Mouse (Mus musculus): ENCODE results near the gene C530008M17Rik. TPM values are rescaled to one million over a fixed set of nuclear protein-coding genes. Genes with fewer than 3 reads are reported as not detected.
A peak's percentile ranks its signal among the peaks of the same experiment; 100 is the strongest.

C530008M17Rik gene
- total and polyA plus RNA-seq, 2 experiments from 2014 or later, result 59.3 to 68.7 TPM

DNA sequence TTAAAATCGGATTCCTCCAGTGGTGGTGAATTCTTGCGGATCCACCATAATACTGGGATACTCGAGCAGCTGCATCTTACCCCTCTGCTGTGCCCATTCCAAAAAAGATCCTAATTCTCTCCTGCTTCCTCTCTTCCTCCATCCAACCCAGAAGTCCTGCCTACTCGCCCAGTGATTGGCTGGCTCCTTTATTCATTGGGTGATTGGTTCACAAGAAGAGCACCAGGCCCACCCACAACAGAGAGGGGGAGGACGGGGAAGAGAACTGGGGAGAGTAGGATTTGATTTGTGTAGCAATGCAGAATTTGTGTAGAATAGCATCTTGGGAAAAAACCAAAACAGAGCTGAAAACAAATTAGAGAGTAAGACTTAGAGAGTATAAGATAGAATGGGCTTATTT lies 180.7 kb downstream of the C530008M17Rik start:
- H3K27ac ChIP-seq (ENCODE audit: low read depth, low read length), result no peak overlapping the region
- TF ChIP-seq CTCF (IDR thresholded peaks at IDR 0.05), result no peak
- DNase-seq (ENCODE audit: low spot score) (no peak), ATAC-seq (ENCODE audit: low FRiP score) (no peak)
- WGBS, result 62% methylated on average over 5 of the region's 5 CpGs
- no peaks in the 10 kb centered on the region for H3K27me3 ChIP-seq (ENCODE audit: insufficient read depth, low read length)
- H3K4me1 ChIP-seq (ENCODE audit: insufficient read depth, low read length), result no peaks in the 10 kb centered on the region
- H3K4me3 ChIP-seq (ENCODE audit: low read depth, low read length), result no peak overlapping the region
- H3K9ac ChIP-seq (replicated peaks; ENCODE audit: low read length, poor library complexity, severe bottlenecking), result no peak overlapping the region
- H3K36me3 ChIP-seq (ENCODE audit: insufficient read depth, low read length), result peaks cover 11% of the 10 kb centered on the region
- no peak overlapping the region for H3K4me2 ChIP-seq (ENCODE audit: low read depth, low read length, poor library complexity, severe bottlenecking)
- H3K9me3 ChIP-seq (ENCODE audit: low read length), result no peaks in the 10 kb centered on the region

DNA sequence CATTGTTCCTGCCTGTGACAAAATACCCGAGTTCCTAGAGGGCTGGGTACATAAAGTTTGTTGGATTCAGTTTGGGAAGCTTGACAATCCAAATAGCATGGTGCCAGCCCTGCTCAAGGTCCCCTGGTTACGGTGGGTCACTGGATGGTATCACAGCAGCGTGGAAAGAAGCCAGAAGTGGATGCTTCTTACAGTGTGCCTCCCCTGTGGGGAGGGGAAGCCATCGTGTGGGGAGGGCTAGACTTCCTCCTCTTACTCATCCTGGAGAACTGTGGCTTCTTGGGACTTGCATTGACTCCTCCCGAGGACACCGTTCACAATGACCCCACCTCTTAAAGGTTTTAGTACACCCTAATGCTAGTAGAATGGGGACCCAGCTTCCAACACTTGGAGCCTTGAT lies 183.5 kb downstream of the C530008M17Rik start:
- H3K27me3 ChIP-seq (ENCODE audit: insufficient read depth, low read length), result no peaks in the 10 kb centered on the region
- H3K9ac ChIP-seq (replicated peaks; ENCODE audit: low read length, poor library complexity, severe bottlenecking), result no peak overlapping the region
- no peak overlapping the region for H3K27ac ChIP-seq (ENCODE audit: low read depth, low read length)
- H3K4me2 ChIP-seq (ENCODE audit: low read depth, low read length, poor library complexity, severe bottlenecking), result no peak overlapping the region
- H3K4me1 ChIP-seq (ENCODE audit: insufficient read depth, low read length), result no peaks in the 10 kb centered on the region
- no peaks in the 10 kb centered on the region for H3K9me3 ChIP-seq (ENCODE audit: low read length)
- WGBS, result 81% methylated on average over 6 of the region's 6 CpGs
- ATAC-seq (ENCODE audit: low FRiP score), result no peak
- DNase-seq (ENCODE audit: low spot score), result no peak
- TF ChIP-seq CTCF (IDR thresholded peaks at IDR 0.05), result no peak
- H3K36me3 ChIP-seq (ENCODE audit: insufficient read depth, low read length), result peaks cover 11% of the 10 kb centered on the region
- H3K4me3 ChIP-seq (ENCODE audit: low read depth, low read length), result no peak overlapping the region

DNA sequence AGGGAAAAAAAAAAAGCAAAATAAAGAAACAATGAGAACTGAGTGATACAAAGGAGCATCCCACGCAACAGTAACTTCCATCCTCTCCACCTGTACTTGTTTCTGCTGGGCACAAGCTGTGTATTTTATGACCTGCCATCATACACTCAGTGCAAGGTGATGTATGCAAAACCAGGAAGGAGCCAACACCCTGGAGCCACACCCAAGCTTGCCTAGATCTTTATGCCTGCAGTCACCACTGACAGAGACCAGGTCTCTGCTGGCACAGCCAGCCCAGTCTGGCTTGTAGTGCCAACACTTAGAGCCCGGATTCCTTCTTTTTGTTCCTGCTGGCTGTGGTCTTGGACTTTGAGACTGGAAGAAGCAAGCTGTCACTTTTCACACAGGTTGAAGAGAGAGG lies 185.5 kb downstream of the C530008M17Rik start:
- Histone ChIP-seq H3K4me3 (ENCODE audit: low read depth, low read length) (no peak overlapping the region), H3K4me2 (ENCODE audit: low read depth, low read length, poor library complexity, severe bottlenecking) (no peak overlapping the region), H3K9ac (replicated peaks; ENCODE audit: low read length, poor library complexity, severe bottlenecking) (no peak overlapping the region), H3K27me3 (ENCODE audit: insufficient read depth, low read length) (no peaks in the 10 kb centered on the region), H3K4me1 (ENCODE audit: insufficient read depth, low read length) (no peaks in the 10 kb centered on the region), H3K27ac (ENCODE audit: low read depth, low read length) (no peak overlapping the region), H3K36me3 (ENCODE audit: insufficient read depth, low read length) (peaks cover 11% of the 10 kb centered on the region), H3K9me3 (ENCODE audit: low read length) (no peaks in the 10 kb centered on the region)
- no peak for TF ChIP-seq CTCF (IDR thresholded peaks at IDR 0.05)
- DNase-seq (ENCODE audit: low spot score) (no peak), ATAC-seq (ENCODE audit: low FRiP score) (no peak)
- 79% methylated on average over 2 of the region's 2 CpGs for WGBS

DNA sequence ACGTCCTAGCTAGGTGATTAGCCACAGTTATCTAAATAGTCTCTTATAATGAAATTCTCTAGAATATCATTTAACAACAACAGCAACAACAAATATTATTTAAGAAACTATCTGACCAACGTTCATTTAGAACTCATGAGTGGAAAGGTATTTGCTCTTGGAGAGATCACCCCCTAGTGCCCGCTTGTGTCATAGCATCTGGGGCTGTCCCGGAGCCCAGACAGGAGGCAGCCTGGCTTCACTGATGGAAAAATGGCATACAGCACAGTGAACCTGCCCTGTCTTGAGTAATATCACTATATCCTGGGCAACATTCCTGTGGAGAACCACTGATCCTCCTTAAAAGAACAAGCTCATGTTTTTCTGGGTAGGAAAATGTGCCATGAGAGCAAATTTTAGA lies 187.1 kb downstream of the C530008M17Rik start:
- Histone ChIP-seq H3K9me3 (ENCODE audit: low read length) (no peaks in the 10 kb centered on the region), H3K36me3 (ENCODE audit: insufficient read depth, low read length) (peaks cover 6% of the 10 kb centered on the region), H3K27ac (ENCODE audit: low read depth, low read length) (no peak overlapping the region), H3K4me2 (ENCODE audit: low read depth, low read length, poor library complexity, severe bottlenecking) (no peak overlapping the region), H3K4me3 (ENCODE audit: low read depth, low read length) (no peak overlapping the region), H3K9ac (replicated peaks; ENCODE audit: low read length, poor library complexity, severe bottlenecking) (no peak overlapping the region), H3K27me3 (ENCODE audit: insufficient read depth, low read length) (no peaks in the 10 kb centered on the region), H3K4me1 (ENCODE audit: insufficient read depth, low read length) (no peaks in the 10 kb centered on the region)
- peak; percentile 82 for TF ChIP-seq CTCF (IDR thresholded peaks at IDR 0.05)
- peak; percentile 67 for DNase-seq (ENCODE audit: low spot score)
- WGBS, result 14% methylated on average over 4 of the region's 4 CpGs
- no peak for ATAC-seq (ENCODE audit: low FRiP score)

DNA sequence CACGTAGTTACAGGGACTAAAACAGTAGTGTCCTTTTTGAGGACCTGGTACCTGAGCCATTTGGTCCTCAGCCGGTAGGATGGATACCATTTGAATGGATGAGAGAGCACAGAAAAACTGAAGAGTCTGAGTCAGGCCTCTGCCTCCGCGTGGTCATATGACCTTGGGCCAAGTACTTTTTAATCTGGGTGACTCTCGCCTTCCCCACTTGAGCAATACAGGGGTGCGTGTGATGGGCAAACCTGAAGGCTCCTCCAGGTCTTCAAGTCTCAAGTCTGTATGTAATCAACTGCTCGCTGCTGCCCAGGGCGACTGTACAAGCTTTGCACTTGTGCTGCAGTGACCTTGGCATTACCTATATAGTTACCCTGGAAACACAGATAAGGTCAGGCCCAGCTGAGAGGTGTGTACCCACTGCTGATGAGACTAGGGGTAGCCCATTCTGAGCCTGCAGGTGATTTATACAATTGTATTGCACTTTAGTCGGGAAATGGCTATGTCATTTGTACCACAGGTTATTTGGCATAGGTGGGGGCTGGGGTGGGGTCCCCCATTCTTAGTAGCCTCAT lies 187.6 kb downstream of the C530008M17Rik start:
- H3K4me2 ChIP-seq (ENCODE audit: low read depth, low read length, poor library complexity, severe bottlenecking), result no peak overlapping the region
- H3K9ac ChIP-seq (replicated peaks; ENCODE audit: low read length, poor library complexity, severe bottlenecking), result no peak overlapping the region
- TF ChIP-seq CTCF (IDR thresholded peaks at IDR 0.05), result no peak
- WGBS, result 82% methylated on average over 9 of the region's 9 CpGs
- peaks cover 3% of the 10 kb centered on the region for H3K36me3 ChIP-seq (ENCODE audit: insufficient read depth, low read length)
- H3K4me3 ChIP-seq (ENCODE audit: low read depth, low read length), result no peak overlapping the region
- no peaks in the 10 kb centered on the region for H3K9me3 ChIP-seq (ENCODE audit: low read length)
- no peaks in the 10 kb centered on the region for H3K4me1 ChIP-seq (ENCODE audit: insufficient read depth, low read length)
- no peak for DNase-seq (ENCODE audit: low spot score)
- 0 out of 2 replicates have a peak overlapping the region, but pooled peaks have one; percentile 65 for H3K27ac ChIP-seq (ENCODE audit: low read depth, low read length)
- ATAC-seq (ENCODE audit: low FRiP score), result no peak
- H3K27me3 ChIP-seq (ENCODE audit: insufficient read depth, low read length), result no peaks in the 10 kb centered on the region

DNA sequence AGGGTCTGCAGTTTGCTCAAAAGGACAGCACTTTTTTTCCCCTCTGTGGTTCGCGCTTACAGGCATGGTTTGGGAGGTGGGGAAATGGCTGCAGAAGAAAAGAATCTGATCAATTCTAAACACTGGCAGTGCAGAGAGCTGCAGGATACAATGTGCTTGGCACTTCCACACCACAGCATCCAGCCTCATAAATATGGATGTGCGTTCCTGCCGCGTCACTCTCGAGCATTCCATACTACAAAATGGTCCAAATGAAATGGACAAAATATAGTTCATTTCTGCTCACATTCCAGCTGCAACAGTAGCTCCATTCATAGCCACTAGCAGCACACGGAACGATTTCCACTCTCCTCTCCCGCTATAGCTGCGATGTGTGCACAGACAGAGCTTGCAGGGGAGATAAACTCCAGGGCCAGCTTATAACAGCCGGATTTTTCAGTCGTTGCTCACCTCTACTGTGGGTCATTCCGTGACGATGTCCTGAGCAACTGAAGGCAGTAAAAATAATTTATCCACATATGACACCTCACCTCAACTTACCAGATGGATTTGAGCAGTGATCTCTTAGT lies 188.4 kb downstream of the C530008M17Rik start:
- ATAC-seq (ENCODE audit: low FRiP score) (no peak), DNase-seq (ENCODE audit: low spot score) (peak; percentile 38)
- H3K4me1 ChIP-seq (ENCODE audit: insufficient read depth, low read length), result no peaks in the 10 kb centered on the region
- no peak overlapping the region for H3K9ac ChIP-seq (replicated peaks; ENCODE audit: low read length, poor library complexity, severe bottlenecking)
- H3K27ac ChIP-seq (ENCODE audit: low read depth, low read length), result peak overlapping the region; percentile 65; the same call in 1 of the 2 replicates
- WGBS, result 42% methylated on average over 14 of the region's 14 CpGs
- H3K9me3 ChIP-seq (ENCODE audit: low read length), result no peaks in the 10 kb centered on the region
- no peak overlapping the region for H3K4me3 ChIP-seq (ENCODE audit: low read depth, low read length)
- peaks cover 2% of the 10 kb centered on the region; the same call in 1 of the 2 replicates for H3K36me3 ChIP-seq (ENCODE audit: insufficient read depth, low read length)
- TF ChIP-seq CTCF (IDR thresholded peaks at IDR 0.05), result no peak
- H3K4me2 ChIP-seq (ENCODE audit: low read depth, low read length, poor library complexity, severe bottlenecking), result no peak overlapping the region
- no peaks in the 10 kb centered on the region for H3K27me3 ChIP-seq (ENCODE audit: insufficient read depth, low read length)
